Mouse (Mus musculus): Measurements from ENCODE around the gene Lamb3. TPM values are rescaled to one million over a fixed set of nuclear protein-coding genes. Genes with fewer than 3 reads are reported as not detected.
"Not testable (repeated sequence)": the region's sequence is repeated elsewhere in the genome, so short reads cannot be mapped to it uniquely, and the experiment has no call there.

Lamb3 gene
- polyA plus RNA-seq, 1 experiment = 22.3 TPM

- DNase-seq (ENCODE audit: low spot score) = no peak
Observed at GRCm38 (mm10) chr1:193278414-193279045, 71.0 kb downstream of the Lamb3 start.

- no peak for DNase-seq (ENCODE audit: low spot score)
Observed at GRCm38 (mm10) chr1:193279492-193279891, 72.0 kb downstream of the Lamb3 start.

GRCm38 (mm10) chr1:193281344-193281743 is 73.8 kb downstream of the Lamb3 start:
- DNase-seq (ENCODE audit: low spot score) = no peak

GRCm38 (mm10) chr1:193284228-193284779 is 76.8 kb downstream of the Lamb3 start:
- DNase-seq (ENCODE audit: low spot score) = no peak

- not testable (repeated sequence) for DNase-seq (ENCODE audit: low spot score)
Observed at GRCm38 (mm10) chr1:193285766-193286325, 78.3 kb downstream of the Lamb3 start.

- no peak for DNase-seq (ENCODE audit: low spot score)
Observed at GRCm38 (mm10) chr1:193287578-193287977, 80.1 kb downstream of the Lamb3 start.

- DNase-seq (ENCODE audit: low spot score) = no peak
Observed at GRCm38 (mm10) chr1:193289076-193289475, 81.6 kb downstream of the Lamb3 start.

GRCm38 (mm10) chr1:193289914-193290313 is 82.4 kb downstream of the Lamb3 start:
- DNase-seq (ENCODE audit: low spot score) = no peak

GRCm38 (mm10) chr1:193290686-193291085 is 83.2 kb downstream of the Lamb3 start:
- no peak for DNase-seq (ENCODE audit: low spot score)

GRCm38 (mm10) chr1:193293039-193293438 is 85.5 kb downstream of the Lamb3 start:
- no peak for DNase-seq (ENCODE audit: low spot score)

- DNase-seq (ENCODE audit: low spot score) = no peak
Observed at GRCm38 (mm10) chr1:193293926-193294325, 86.4 kb downstream of the Lamb3 start.

- DNase-seq (ENCODE audit: low spot score) = no peak
Observed at GRCm38 (mm10) chr1:193295920-193296319, 88.4 kb downstream of the Lamb3 start.

GRCm38 (mm10) chr1:193298141-193298765 is 90.8 kb downstream of the Lamb3 start:
- no peak for DNase-seq (ENCODE audit: low spot score)

GRCm38 (mm10) chr1:193299995-193300394 is 92.5 kb downstream of the Lamb3 start:
- DNase-seq (ENCODE audit: low spot score) = no peak

GRCm38 (mm10) chr1:193301216-193302092 is 94.0 kb downstream of the Lamb3 start:
- DNase-seq (ENCODE audit: low spot score) = peak; percentile 51

- no peak for DNase-seq (ENCODE audit: low spot score)
Observed at GRCm38 (mm10) chr1:193302093-193302405, 94.5 kb downstream of the Lamb3 start.

- no peak for DNase-seq (ENCODE audit: low spot score)
Observed at GRCm38 (mm10) chr1:193303096-193303495, 95.6 kb downstream of the Lamb3 start.

GRCm38 (mm10) chr1:193305386-193305785 is 97.9 kb downstream of the Lamb3 start:
- no peak for DNase-seq (ENCODE audit: low spot score)

GRCm38 (mm10) chr1:193306832-193307231 is 99.3 kb downstream of the Lamb3 start:
- DNase-seq (ENCODE audit: low spot score) = no peak

GRCm38 (mm10) chr1:193309785-193310518 is 102.5 kb downstream of the Lamb3 start:
- no peak for DNase-seq (ENCODE audit: low spot score)

- DNase-seq (ENCODE audit: low spot score) = no peak
Observed at GRCm38 (mm10) chr1:193310519-193311085, 103.1 kb downstream of the Lamb3 start.

Measured in urinary bladder, adult 2 months (tissue).